Mouse (Mus musculus): Measurements from ENCODE around the gene Col8a1. TPM values are rescaled to one million over a fixed set of nuclear protein-coding genes. Genes with fewer than 3 reads are reported as not detected.

The Col8a1 gene
- polyA plus RNA-seq, 1 experiment from 2014 or later: 1.1 TPM

DNA sequence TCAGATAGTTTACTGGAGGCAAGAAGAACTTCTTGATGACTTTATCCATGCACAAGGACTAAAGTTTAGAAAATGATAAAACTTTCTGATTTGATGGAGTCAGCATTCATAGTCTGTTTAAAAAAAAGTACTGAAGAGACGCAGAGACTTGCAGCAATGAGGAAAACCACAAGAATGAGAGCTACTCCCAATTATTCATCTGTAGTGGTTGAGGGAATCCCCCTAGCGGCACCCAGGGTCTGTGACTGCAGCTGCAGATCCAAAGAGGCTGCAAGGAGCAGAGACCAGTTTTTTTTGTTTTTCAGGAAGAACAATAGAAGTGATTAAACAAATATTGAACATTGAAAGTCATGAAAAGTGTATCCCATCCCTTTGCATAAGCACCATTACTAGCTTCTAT lies 4.0 kb downstream of the Col8a1 start:
- ATAC-seq (ENCODE audit: low FRiP score) (no peak), DNase-seq (ENCODE audit: low spot score, missing footprints) (peak; percentile 82)
- no peaks in the 10 kb centered on the region for H3K4me1 ChIP-seq (ENCODE audit: control insufficient read depth, insufficient read depth, low read length)
- no peak overlapping the region for H3K4me2 ChIP-seq
- H3K4me3 ChIP-seq (ENCODE audit: low read depth, low read length): no peak overlapping the region
- no peaks in the 10 kb centered on the region for H3K36me3 ChIP-seq (ENCODE audit: control insufficient read depth, insufficient read depth, low read length)
- H3K27me3 ChIP-seq (ENCODE audit: control insufficient read depth, insufficient read depth, low read length): no peaks in the 10 kb centered on the region
- 54% methylated on average over 2 of the region's 2 CpGs for WGBS
- H3K9me3 ChIP-seq (ENCODE audit: control insufficient read depth, low read length): no peaks in the 10 kb centered on the region
- no peak overlapping the region for H3K9ac ChIP-seq (ENCODE audit: low read length)
- no peak overlapping the region for H3K27ac ChIP-seq (ENCODE audit: low read depth, low read length)

DNA sequence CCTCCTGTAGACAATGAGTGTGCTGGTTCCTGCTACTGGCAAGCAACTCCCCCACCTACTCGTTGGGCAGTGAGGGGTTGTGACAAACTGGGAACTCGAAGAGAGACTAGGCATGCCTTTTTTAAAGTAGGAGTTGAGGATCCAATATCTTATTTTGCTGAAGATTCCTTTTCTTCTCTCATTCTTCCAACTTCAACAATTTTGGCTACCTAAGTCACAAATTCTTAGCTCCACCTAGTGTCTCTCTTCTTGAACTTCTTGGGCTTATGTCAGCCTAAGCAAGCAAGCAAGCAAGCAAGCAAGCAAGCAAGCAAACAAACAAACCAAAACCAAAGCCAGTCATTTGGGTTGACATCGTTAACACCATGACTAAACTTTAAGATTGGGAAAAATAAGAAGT lies 6.4 kb downstream of the Col8a1 start:
- Histone ChIP-seq H3K4me3 (ENCODE audit: low read depth, low read length) (no peak overlapping the region), H3K36me3 (ENCODE audit: control insufficient read depth, insufficient read depth, low read length) (no peaks in the 10 kb centered on the region), H3K9ac (ENCODE audit: low read length) (no peak overlapping the region), H3K27ac (ENCODE audit: low read depth, low read length) (no peak overlapping the region), H3K27me3 (ENCODE audit: control insufficient read depth, insufficient read depth, low read length) (no peaks in the 10 kb centered on the region), H3K9me3 (ENCODE audit: control insufficient read depth, low read length) (no peaks in the 10 kb centered on the region), H3K4me2 (no peak overlapping the region), H3K4me1 (ENCODE audit: control insufficient read depth, insufficient read depth, low read length) (no peaks in the 10 kb centered on the region)
- WGBS: 76% methylated on average over 3 of the region's 3 CpGs
- DNase-seq (ENCODE audit: low spot score, missing footprints) (peak; percentile 6), ATAC-seq (ENCODE audit: low FRiP score) (no peak)

- H3K4me1 ChIP-seq (ENCODE audit: control insufficient read depth, insufficient read depth, low read length): no peaks in the 10 kb centered on the region
- no peak overlapping the region for H3K4me2 ChIP-seq
- H3K9me3 ChIP-seq (ENCODE audit: control insufficient read depth, low read length): no peaks in the 10 kb centered on the region
- ATAC-seq (ENCODE audit: low FRiP score) (no peak), DNase-seq (ENCODE audit: low spot score, missing footprints) (peak; percentile 41)
- no peaks in the 10 kb centered on the region for H3K36me3 ChIP-seq (ENCODE audit: control insufficient read depth, insufficient read depth, low read length)
- H3K27me3 ChIP-seq (ENCODE audit: control insufficient read depth, insufficient read depth, low read length): no peaks in the 10 kb centered on the region
- no peak overlapping the region for H3K9ac ChIP-seq (ENCODE audit: low read length)
- no peak overlapping the region for H3K27ac ChIP-seq (ENCODE audit: low read depth, low read length)
- no peak overlapping the region for H3K4me3 ChIP-seq (ENCODE audit: low read depth, low read length)
- WGBS: 91% methylated on average over 2 of the region's 2 CpGs
Measured at GRCm38 (mm10) chr16:57747357-57748056, 7.0 kb downstream of the Col8a1 start.

GRCm38 (mm10) chr16:57740169-57740568 lies 14.4 kb downstream of the Col8a1 start:
- H3K27me3 ChIP-seq (ENCODE audit: control insufficient read depth, insufficient read depth, low read length): no peaks in the 10 kb centered on the region
- WGBS: 98% methylated on average over 3 of the region's 3 CpGs
- H3K4me3 ChIP-seq (ENCODE audit: low read depth, low read length): no peak overlapping the region
- no peak overlapping the region for H3K4me2 ChIP-seq
- H3K36me3 ChIP-seq (ENCODE audit: control insufficient read depth, insufficient read depth, low read length): no peaks in the 10 kb centered on the region
- ATAC-seq (ENCODE audit: low FRiP score) (no peak), DNase-seq (ENCODE audit: low spot score, missing footprints) (peak; percentile 41)
- no peaks in the 10 kb centered on the region for H3K9me3 ChIP-seq (ENCODE audit: control insufficient read depth, low read length)
- no peak overlapping the region for H3K27ac ChIP-seq (ENCODE audit: low read depth, low read length)
- H3K9ac ChIP-seq (ENCODE audit: low read length): no peak overlapping the region
- H3K4me1 ChIP-seq (ENCODE audit: control insufficient read depth, insufficient read depth, low read length): no peaks in the 10 kb centered on the region

DNA sequence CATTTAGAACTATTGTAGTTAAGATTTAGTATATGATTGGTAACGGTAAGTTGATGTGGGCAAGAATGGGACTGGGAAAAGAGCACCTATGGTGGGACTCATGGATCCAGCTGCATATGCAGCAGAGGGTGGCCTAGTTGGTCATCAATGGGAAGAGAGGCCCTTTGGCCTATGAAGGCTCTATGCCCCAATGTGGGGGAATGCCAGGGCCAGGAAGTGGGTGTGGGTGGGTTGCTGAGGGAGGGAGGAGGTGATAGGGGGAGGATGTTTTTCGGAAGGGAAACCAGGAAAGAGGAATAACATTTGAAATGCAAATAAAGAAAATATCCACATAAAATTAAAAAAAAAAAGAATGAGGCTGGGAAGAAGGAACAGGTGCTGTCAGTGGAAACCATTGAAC lies 19.6 kb downstream of the Col8a1 start:
- no peaks in the 10 kb centered on the region for H3K36me3 ChIP-seq (ENCODE audit: control insufficient read depth, insufficient read depth, low read length)
- no peak for ATAC-seq (ENCODE audit: low FRiP score)
- H3K9ac ChIP-seq (ENCODE audit: low read length): no peak overlapping the region
- peak; percentile 53 for DNase-seq (ENCODE audit: low spot score, missing footprints)
- no peak overlapping the region for H3K4me2 ChIP-seq
- no peak overlapping the region for H3K4me3 ChIP-seq (ENCODE audit: low read depth, low read length)
- WGBS: 93% methylated on average over 2 of the region's 2 CpGs
- H3K27ac ChIP-seq (ENCODE audit: low read depth, low read length): no peak overlapping the region
- no peaks in the 10 kb centered on the region for H3K9me3 ChIP-seq (ENCODE audit: control insufficient read depth, low read length)
- H3K4me1 ChIP-seq (ENCODE audit: control insufficient read depth, insufficient read depth, low read length): no peaks in the 10 kb centered on the region
- H3K27me3 ChIP-seq (ENCODE audit: control insufficient read depth, insufficient read depth, low read length): no peaks in the 10 kb centered on the region

- no peak overlapping the region for H3K4me3 ChIP-seq (ENCODE audit: low read depth, low read length)
- no peaks in the 10 kb centered on the region for H3K9me3 ChIP-seq (ENCODE audit: control insufficient read depth, low read length)
- ATAC-seq (ENCODE audit: low FRiP score) (no peak), DNase-seq (ENCODE audit: low spot score, missing footprints) (peak; percentile 2)
- no peaks in the 10 kb centered on the region for H3K36me3 ChIP-seq (ENCODE audit: control insufficient read depth, insufficient read depth, low read length)
- H3K4me1 ChIP-seq (ENCODE audit: control insufficient read depth, insufficient read depth, low read length): no peaks in the 10 kb centered on the region
- no peak overlapping the region for H3K9ac ChIP-seq (ENCODE audit: low read length)
- H3K27me3 ChIP-seq (ENCODE audit: control insufficient read depth, insufficient read depth, low read length): no peaks in the 10 kb centered on the region
- no peak overlapping the region for H3K4me2 ChIP-seq
- H3K27ac ChIP-seq (ENCODE audit: low read depth, low read length): no peak overlapping the region
- WGBS: 74% methylated on average over 1 of the region's 1 CpGs
Measured at GRCm38 (mm10) chr16:57733545-57733944, 21.0 kb downstream of the Col8a1 start.

- ATAC-seq (ENCODE audit: low FRiP score) (no peak), DNase-seq (ENCODE audit: low spot score, missing footprints) (peak; percentile 66)
- no peak overlapping the region for H3K4me2 ChIP-seq
- H3K36me3 ChIP-seq (ENCODE audit: control insufficient read depth, insufficient read depth, low read length): no peaks in the 10 kb centered on the region
- no peak overlapping the region for H3K27ac ChIP-seq (ENCODE audit: low read depth, low read length)
- H3K9ac ChIP-seq (ENCODE audit: low read length): no peak overlapping the region
- 90% methylated on average over 3 of the region's 3 CpGs for WGBS
- no peaks in the 10 kb centered on the region for H3K27me3 ChIP-seq (ENCODE audit: control insufficient read depth, insufficient read depth, low read length)
- no peak overlapping the region for H3K4me3 ChIP-seq (ENCODE audit: low read depth, low read length)
- no peaks in the 10 kb centered on the region for H3K9me3 ChIP-seq (ENCODE audit: control insufficient read depth, low read length)
- H3K4me1 ChIP-seq (ENCODE audit: control insufficient read depth, insufficient read depth, low read length): no peaks in the 10 kb centered on the region
Measured at GRCm38 (mm10) chr16:57733139-57733538, 21.4 kb downstream of the Col8a1 start.

DNA sequence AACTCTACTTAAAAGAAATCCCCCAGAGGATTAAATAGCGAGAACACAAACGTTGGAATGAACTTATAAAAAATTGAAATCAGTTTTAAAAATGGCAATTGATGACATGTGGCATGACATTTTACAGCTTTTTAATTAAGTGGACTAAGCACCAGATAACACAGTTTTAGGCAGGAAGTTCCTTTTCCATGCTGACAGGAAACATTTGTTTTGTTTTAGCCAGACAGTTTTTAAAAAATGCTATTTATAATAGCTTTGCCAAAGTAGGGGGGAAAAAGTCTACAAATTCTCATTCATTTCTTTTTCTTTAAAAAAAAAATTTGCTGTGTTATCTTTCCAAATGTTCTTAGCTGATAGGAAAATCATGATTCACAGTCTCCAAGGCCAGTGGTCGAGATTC lies 29.6 kb downstream of the Col8a1 start:
- H3K4me2 ChIP-seq: no peak overlapping the region
- H3K9me3 ChIP-seq (ENCODE audit: control insufficient read depth, low read length): no peaks in the 10 kb centered on the region; the same call in 1 of the 2 replicates
- no peaks in the 10 kb centered on the region for H3K36me3 ChIP-seq (ENCODE audit: control insufficient read depth, insufficient read depth, low read length)
- no peak overlapping the region for H3K27ac ChIP-seq (ENCODE audit: low read depth, low read length)
- H3K4me1 ChIP-seq (ENCODE audit: control insufficient read depth, insufficient read depth, low read length): no peaks in the 10 kb centered on the region
- no peak overlapping the region for H3K9ac ChIP-seq (ENCODE audit: low read length)
- WGBS: 87% methylated on average over 3 of the region's 3 CpGs
- H3K27me3 ChIP-seq (ENCODE audit: control insufficient read depth, insufficient read depth, low read length): no peaks in the 10 kb centered on the region
- ATAC-seq (ENCODE audit: low FRiP score) (no peak), DNase-seq (ENCODE audit: low spot score, missing footprints) (no peak)
- H3K4me3 ChIP-seq (ENCODE audit: low read depth, low read length): no peak overlapping the region

DNA sequence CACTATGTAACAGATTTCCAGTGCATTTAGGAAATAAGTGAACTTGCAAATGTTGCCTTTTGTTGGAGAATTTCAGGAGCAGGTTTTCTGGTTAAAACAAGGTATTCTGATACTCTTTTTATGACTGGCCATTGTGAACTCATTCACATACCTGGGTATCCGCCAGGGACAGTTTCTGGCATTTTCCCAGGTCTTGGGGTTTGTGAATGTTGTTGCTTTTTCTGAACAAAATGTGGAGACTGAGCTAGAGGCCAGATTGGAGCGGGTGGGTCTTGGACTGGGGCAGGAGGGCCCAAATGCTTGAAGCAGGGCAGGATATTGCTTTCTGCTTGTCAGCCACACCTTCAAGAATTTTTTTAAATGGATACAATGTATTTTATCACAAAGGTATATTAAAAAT lies 35.6 kb downstream of the Col8a1 start:
- H3K36me3 ChIP-seq (ENCODE audit: control insufficient read depth, insufficient read depth, low read length): no peaks in the 10 kb centered on the region
- WGBS: 88% methylated on average over 2 of the region's 2 CpGs
- no peak overlapping the region for H3K9ac ChIP-seq (ENCODE audit: low read length)
- DNase-seq (ENCODE audit: low spot score, missing footprints) (no peak), ATAC-seq (ENCODE audit: low FRiP score) (no peak)
- no peak overlapping the region for H3K4me2 ChIP-seq
- no peaks in the 10 kb centered on the region for H3K4me1 ChIP-seq (ENCODE audit: control insufficient read depth, insufficient read depth, low read length)
- H3K27me3 ChIP-seq (ENCODE audit: control insufficient read depth, insufficient read depth, low read length): no peaks in the 10 kb centered on the region
- no peak overlapping the region for H3K27ac ChIP-seq (ENCODE audit: low read depth, low read length)
- H3K4me3 ChIP-seq (ENCODE audit: low read depth, low read length): no peak overlapping the region
- H3K9me3 ChIP-seq (ENCODE audit: control insufficient read depth, low read length): no peaks in the 10 kb centered on the region

Data from midbrain, embryonic 11.5 days (tissue).